Mouse (Mus musculus): ENCODE data around the gene Ercc5.

- no peak for TF ChIP-seq POLR2A (IDR thresholded peaks at IDR 0.05; ENCODE audit: borderline replicate concordance, extremely low read depth, low read depth, low read length)
- no peak for TF ChIP-seq CTCF (IDR thresholded peaks at IDR 0.05; ENCODE audit: insufficient read depth, low read length)
Observed at GRCm38 (mm10) chr1:44167859-44168383, 20.4 kb downstream of the Ercc5 start.

Measured in lung, adult 2 months (tissue).